Mouse (Mus musculus) CH12.LX (cell line): ENCODE measurements around the gene Cirbp. TPM values are rescaled to one million over a fixed set of nuclear protein-coding genes. Genes with fewer than 3 reads are reported as not detected.

Experiments used
- DNase-seq: peaks from one replicate; pipeline ENCODE4 v3.0.0-alpha.2; 2013; ENCODE audit errors: extremely low read depth
- H3K27ac ChIP-seq: 2 replicates; pipeline ENCODE4 v1.5.1; 2012; ENCODE audit warnings: low read depth, mild to moderate bottlenecking, control low read depth, moderate library complexity; ENCODE audit not compliant: insufficient read depth
- H3K27me3 ChIP-seq: replicated peaks from 2 replicates; pipeline ENCODE3; 2012; ENCODE audit warnings: inconsistent platforms
- H3K36me3 ChIP-seq, 2 experiments: replicated peaks in 1 of 2; 2 replicates each; pipeline versions ENCODE3 to v1.6.1; 2012; ENCODE audit warnings: inconsistent platforms in 1 of 2, low read length in 1 of 2, mild to moderate bottlenecking in 1 of 2, mixed read lengths in 1 of 2, moderate library complexity in 1 of 2; ENCODE audit not compliant: control insufficient read depth in 1 of 2, insufficient read depth in 1 of 2
- H3K4me1 ChIP-seq, 2 experiments: 2 replicates each; pipeline ENCODE4 v1.6.1; 2012; ENCODE audit warnings: inconsistent platforms in 1 of 2, moderate library complexity in 1 of 2; ENCODE audit not compliant: insufficient read depth in 2 of 2, control insufficient read depth in 1 of 2
- H3K4me2 ChIP-seq: 2 replicates; pipeline ENCODE4 v1.6.1; 2012; ENCODE audit warnings: low read depth, mild to moderate bottlenecking, control low read depth; ENCODE audit not compliant: poor library complexity, insufficient read depth, severe bottlenecking
- H3K4me3 ChIP-seq, 3 experiments: fragments of 150-350 bp in 1 of 3; sonication (generic) in 1 of 3; replicated peaks in 1 of 3; 2 replicates each; pipeline versions ENCODE3 to v1.5.1; 2011 to 2012; ENCODE audit warnings: low read depth in 2 of 3, low read length in 2 of 3, mild to moderate bottlenecking in 2 of 3, moderate library complexity in 2 of 3, control low read depth in 1 of 3, improper control_type of control experiment in 1 of 3, inconsistent platforms in 1 of 3, mixed read lengths in 1 of 3; ENCODE audit not compliant: poor library complexity in 1 of 3
- H3K79me2 ChIP-seq: replicated peaks from 2 replicates; pipeline ENCODE4 v1.6.1; 2012; ENCODE audit warnings: mild to moderate bottlenecking, moderate library complexity; ENCODE audit not compliant: control insufficient read depth, poor library complexity, insufficient read depth, severe bottlenecking; ENCODE audit errors: extremely low read depth
- H3K9ac ChIP-seq: 2 replicates; pipeline ENCODE4 v1.6.1; 2012; ENCODE audit warnings: low read depth, mild to moderate bottlenecking, control low read depth, moderate library complexity; ENCODE audit not compliant: insufficient read depth
- H3K9me3 ChIP-seq: replicated peaks from 2 replicates; pipeline ENCODE3; 2012; ENCODE audit warnings: low read length, inconsistent platforms, mixed read lengths
- BHLHE40 ChIP-seq: IDR thresholded peaks from 2 replicates; pipeline ENCODE4 v1.6.1; 2011; ENCODE audit warnings: mild to moderate bottlenecking, low read depth, low read length, improper control_type of control experiment
- CHD1 ChIP-seq: IDR thresholded peaks from 2 replicates; pipeline ENCODE4 v1.6.1; 2012; ENCODE audit warnings: low read depth, low read length, improper control_type of control experiment, inconsistent platforms
- CHD2 ChIP-seq: IDR thresholded peaks from 2 replicates; pipeline ENCODE4 v1.6.1; 2011; ENCODE audit warnings: low read length, improper control_type of control experiment
- CTCF ChIP-seq, 2 experiments: IDR thresholded peaks in 1 of 2; conservative IDR thresholded peaks in 1 of 2; 2 replicates each; pipeline ENCODE4 v1.5.1; 2011 to 2012; ENCODE audit warnings: low read depth in 2 of 2, low read length in 2 of 2, improper control_type of control experiment in 1 of 2, inconsistent platforms in 1 of 2, mild to moderate bottlenecking in 1 of 2, moderate library complexity in 1 of 2
- E2F4 ChIP-seq: IDR thresholded peaks from 2 replicates; pipeline ENCODE4 v1.6.1; 2011; ENCODE audit warnings: low read depth, low read length, improper control_type of control experiment; ENCODE audit not compliant: insufficient replicate concordance
- ELF1 ChIP-seq: IDR thresholded peaks from 2 replicates; pipeline ENCODE4 v1.6.1; 2014; ENCODE audit warnings: low read depth, mild to moderate bottlenecking, inconsistent platforms, low read length, improper control_type of control experiment
- EP300 ChIP-seq: IDR thresholded peaks from 2 replicates; pipeline ENCODE4 v1.6.1; 2011; ENCODE audit warnings: low read length, improper control_type of control experiment
- ETS1 ChIP-seq: conservative IDR thresholded peaks from 2 replicates; pipeline ENCODE4 v1.6.1; 2012; ENCODE audit warnings: low read depth, mild to moderate bottlenecking, inconsistent platforms, low read length, improper control_type of control experiment, moderate library complexity
- GABPA ChIP-seq: IDR thresholded peaks from 2 replicates; pipeline ENCODE4 v1.6.1; 2012; ENCODE audit warnings: low read depth, low read length, improper control_type of control experiment, inconsistent platforms; ENCODE audit not compliant: insufficient replicate concordance
- HCFC1 ChIP-seq: IDR thresholded peaks from 2 replicates; pipeline ENCODE4 v1.6.1; 2012; ENCODE audit warnings: low read depth, mild to moderate bottlenecking, inconsistent platforms, low read length, improper control_type of control experiment
- IRF4 ChIP-seq: IDR thresholded peaks from 2 replicates; pipeline ENCODE4 v1.6.1; 2014; ENCODE audit warnings: low read depth, mild to moderate bottlenecking, inconsistent platforms, low read length, improper control_type of control experiment
- JUN ChIP-seq: IDR thresholded peaks from 2 replicates; pipeline ENCODE4 v1.6.1; 2011; ENCODE audit warnings: low read depth, mild to moderate bottlenecking, low read length, improper control_type of control experiment, moderate library complexity; ENCODE audit not compliant: insufficient read depth
- JUND ChIP-seq: conservative IDR thresholded peaks from 2 replicates; pipeline ENCODE4 v1.6.1; 2011; ENCODE audit warnings: low read depth, low read length, improper control_type of control experiment
- KAT2A ChIP-seq: IDR thresholded peaks from 2 replicates; pipeline ENCODE4 v1.6.1; 2012; ENCODE audit warnings: low read length, improper control_type of control experiment, inconsistent platforms; ENCODE audit not compliant: insufficient replicate concordance
- MAFK ChIP-seq: IDR thresholded peaks from 2 replicates; pipeline ENCODE4 v1.6.1; 2011; ENCODE audit warnings: low read length, improper control_type of control experiment; ENCODE audit not compliant: insufficient replicate concordance
- MAX ChIP-seq: IDR thresholded peaks from 2 replicates; pipeline ENCODE4 v1.6.1; 2011; ENCODE audit warnings: low read length, improper control_type of control experiment
- MAZ ChIP-seq: IDR thresholded peaks from 2 replicates; pipeline ENCODE4 v1.6.1; 2012; ENCODE audit warnings: low read depth, mild to moderate bottlenecking, inconsistent platforms, low read length, improper control_type of control experiment, moderate library complexity
- MEF2A ChIP-seq: IDR thresholded peaks from 2 replicates; pipeline ENCODE4 v1.6.1; 2014; ENCODE audit warnings: low read depth, mild to moderate bottlenecking, inconsistent platforms, low read length, improper control_type of control experiment, borderline replicate concordance
- MXI1 ChIP-seq: IDR thresholded peaks from 2 replicates; pipeline ENCODE4 v1.6.1; 2011; ENCODE audit warnings: mild to moderate bottlenecking, low read depth, low read length, improper control_type of control experiment
- MYC ChIP-seq: IDR thresholded peaks from 2 replicates; pipeline ENCODE4 v1.6.1; 2011; ENCODE audit warnings: low read depth, mild to moderate bottlenecking, improper control_type of control experiment, low read length
- NELFE ChIP-seq: IDR thresholded peaks from 2 replicates; pipeline ENCODE4 v1.6.1; 2011; ENCODE audit warnings: low read depth, low read length, improper control_type of control experiment
- NRF1 ChIP-seq: IDR thresholded peaks from 2 replicates; pipeline ENCODE4 v1.6.1; 2014; ENCODE audit warnings: low read depth, mild to moderate bottlenecking, inconsistent platforms, low read length, improper control_type of control experiment, moderate library complexity
- PAX5 ChIP-seq: IDR thresholded peaks from 2 replicates; pipeline ENCODE4 v1.6.1; 2012; ENCODE audit warnings: low read length, inconsistent platforms, mixed read lengths
- POLR2A ChIP-seq: IDR thresholded peaks from 2 replicates; pipeline ENCODE4 v1.6.1; 2011; ENCODE audit warnings: low read depth, mild to moderate bottlenecking, improper control_type of control experiment, low read length
- POLR2AphosphoS2 ChIP-seq: IDR thresholded peaks from 2 replicates; pipeline ENCODE4 v1.6.1; 2011; ENCODE audit warnings: low read depth, low read length, improper control_type of control experiment
- RAD21 ChIP-seq: IDR thresholded peaks from 2 replicates; pipeline ENCODE4 v1.6.1; 2011; ENCODE audit warnings: low read depth, mild to moderate bottlenecking, low read length, improper control_type of control experiment, moderate library complexity
- RCOR1 ChIP-seq: conservative IDR thresholded peaks from 2 replicates; pipeline ENCODE4 v1.6.1; 2012; ENCODE audit warnings: low read depth, mild to moderate bottlenecking, inconsistent platforms, low read length, improper control_type of control experiment
- SIN3A ChIP-seq: IDR thresholded peaks from 2 replicates; pipeline ENCODE4 v1.6.1; 2012; ENCODE audit warnings: low read length, improper control_type of control experiment, inconsistent platforms
- SMC3 ChIP-seq: IDR thresholded peaks from 2 replicates; pipeline ENCODE4 v1.6.1; 2011; ENCODE audit warnings: low read depth, low read length, improper control_type of control experiment
- TBP ChIP-seq: conservative IDR thresholded peaks from 2 replicates; pipeline ENCODE4 v1.6.1; 2011; ENCODE audit warnings: low read depth, low read length, improper control_type of control experiment
- TCF12 ChIP-seq: IDR thresholded peaks from 2 replicates; pipeline ENCODE4 v1.6.1; 2014; ENCODE audit warnings: low read depth, mild to moderate bottlenecking, inconsistent platforms, low read length, improper control_type of control experiment
- UBTF ChIP-seq: IDR thresholded peaks from 2 replicates; pipeline ENCODE4 v1.6.1; 2012; ENCODE audit warnings: low read depth, mild to moderate bottlenecking, inconsistent platforms, low read length, improper control_type of control experiment, moderate library complexity
- USF1 ChIP-seq: IDR thresholded peaks from 2 replicates; pipeline ENCODE4 v1.6.1; 2014; ENCODE audit warnings: low read depth, mild to moderate bottlenecking, inconsistent platforms, low read length, improper control_type of control experiment
- USF2 ChIP-seq: conservative IDR thresholded peaks from 2 replicates; pipeline ENCODE4 v1.6.1; 2011; ENCODE audit warnings: low read depth, low read length, improper control_type of control experiment
- ZC3H11A ChIP-seq: IDR thresholded peaks from 2 replicates; pipeline ENCODE4 v1.6.1; 2012; ENCODE audit warnings: low read depth, mild to moderate bottlenecking, inconsistent platforms, low read length, improper control_type of control experiment
- ZKSCAN1 ChIP-seq: IDR thresholded peaks from 2 replicates; pipeline ENCODE4 v1.6.1; 2012; ENCODE audit warnings: low read depth, inconsistent platforms, low read length, improper control_type of control experiment, borderline replicate concordance
- ZMIZ1 ChIP-seq: IDR thresholded peaks from 2 replicates; pipeline ENCODE4 v1.6.1; 2012; ENCODE audit warnings: low read depth, mild to moderate bottlenecking, inconsistent platforms, low read length, improper control_type of control experiment
- ZNF384 ChIP-seq: IDR thresholded peaks from 2 replicates; pipeline ENCODE4 v1.6.1; 2012; ENCODE audit warnings: low read depth, low read length, improper control_type of control experiment, inconsistent platforms
- dilution Hi-C: fragments of 300-500 bp; cut with MboI; formaldehyde crosslinking; loops from 2 replicates; pipeline ENCODE4 v1.14.3; 2020; ENCODE audit warnings: low sequenced_read_pairs; ENCODE audit not compliant: extremely low pct_unique_long_range_greater_than_20kb, extremely low pct_ligation_motif_present
- in situ Hi-C: fragments of 300-500 bp; cut with MboI; formaldehyde crosslinking; loops from 3 replicates; pipeline ENCODE4 v1.14.3; 2019; ENCODE audit warnings: low sequenced_read_pairs, low pct_ligation_motif_present, low pct_unique_long_range_greater_than_20kb, mixed read lengths
- polyA plus RNA-seq: library from polyadenylated mRNA; unstranded; fragments of >175 nt; gene quantifications from 2 replicates; pipeline ENCODE4 v1.2.1, GENCODE M21; 2012; ENCODE audit warnings: low read depth; ENCODE audit not compliant: insufficient read length
- total RNA-seq, 2 experiments: library from RNA; depleted of rRNA; stranded (reverse); fragments of 300-350 nt in 1 of 2; fragments of >200 nt in 1 of 2; gene quantifications; 2 replicates each; pipeline ENCODE4 v1.2.3; 2012 to 2014

Gene Cirbp
- total and polyA plus RNA-seq, 3 experiments, result 27.0 to 40.2 (median 34.4) TPM

- peak overlapping the region; percentile 96 for H3K27ac ChIP-seq
- TF ChIP-seq JUN (no peak), POLR2A (peak; percentile 51), CTCF (conservative IDR thresholded peaks at IDR 0.05 in 1 of 2, IDR thresholded peaks at IDR 0.05 in 1 of 2; ENCODE audit: low read depth in 2 of 2, low read length in 2 of 2) (no peak; a peak in 1 of 4 replicates), CHD1 (no peak), ZKSCAN1 (no peak), MAZ (peak; percentile 96), KAT2A (peak; percentile 62; the same call in 1 of the 2 replicates), SMC3 (no peak), RCOR1 (no peak), NRF1 (peak; percentile 48; the same call in 1 of the 2 replicates), ZMIZ1 (no peak), SIN3A (peak; percentile 52; the same call in 1 of the 2 replicates), ELF1 (peak; percentile 77), USF1 (no peak), E2F4 (no peak), ZC3H11A (no peak), ZNF384 (no peak), EP300 (no peak), TCF12 (peak; percentile 82), CHD2 (peak; percentile 93), IRF4 (peak; percentile 74), MYC (no peak), TBP (no peak), BHLHE40 (peak; percentile 30; the same call in 1 of the 2 replicates), MEF2A (peak; percentile 26; the same call in 1 of the 2 replicates), PAX5 (no peak), MAFK (no peak), HCFC1 (peak; percentile 51; the same call in 1 of the 2 replicates), NELFE (no peak), MAX (no peak), JUND (no peak), USF2 (no peak), ETS1 (peak; percentile 70), GABPA (no peak), MXI1 (no peak), RAD21 (no peak), POLR2AphosphoS2 (no peak), UBTF (no peak)
- dilution Hi-C loops (no loop called here), in situ Hi-C loops (no loop called here)
- DNase-seq, result no peak
- H3K27me3 ChIP-seq, result no peaks in the 10 kb centered on the region
- H3K9me3 ChIP-seq, result no peaks in the 10 kb centered on the region
- H3K4me2 ChIP-seq, result peak overlapping the region; percentile 67
- peak overlapping the region; percentile 81 to 84 (median 82) for H3K4me3 ChIP-seq
- H3K9ac ChIP-seq, result peak overlapping the region; percentile 95
- H3K4me1 ChIP-seq, result peaks cover 29 to 50% of the 10 kb centered on the region in 2 experiments
- peaks cover 15% of the 10 kb centered on the region for H3K79me2 ChIP-seq
- H3K36me3 ChIP-seq, result peaks cover 36 to 49% of the 10 kb centered on the region in 2 experiments
Observed at GRCm38 (mm10) chr10:80150226-80151210, 15.3 kb upstream of the Cirbp start.
